Mouse (Mus musculus) cerebellum, adult 2 months (tissue): Measurements from ENCODE around the gene Ubr4.

ENCODE experiments used
- CTCF ChIP-seq: fragments of 200-500 bp; IDR thresholded peaks from 2 replicates; pipeline ENCODE4 v1.5.1; 2011; ENCODE audit warnings: low read depth, mild to moderate bottlenecking, control low read depth, low read length, moderate library complexity, borderline replicate concordance; ENCODE audit not compliant: insufficient read depth
- POLR2A ChIP-seq: fragments of 200-500 bp; IDR thresholded peaks from 2 replicates; pipeline ENCODE4 v1.6.1; 2011; ENCODE audit warnings: low read length, control low read depth, borderline replicate concordance; ENCODE audit not compliant: insufficient read depth

GRCm38 (mm10) chr4:139352832-139353231 lies 423 bp downstream of the Ubr4 start:
- no peak for TF ChIP-seq CTCF
- TF ChIP-seq POLR2A = no peak
